Mouse (Mus musculus) heart, postnatal 0 days (tissue): Measurements from ENCODE around the gene Mvb12b.

Experiments
- CTCF ChIP-seq: IDR thresholded peaks from 2 replicates; pipeline ENCODE4 v1.5.1; 2016; ENCODE audit warnings: antibody characterized with exemption, control low read depth, low read depth
- EP300 ChIP-seq: IDR thresholded peaks from 2 replicates; pipeline ENCODE4 v1.6.1; 2016; ENCODE audit warnings: antibody characterized with exemption, low read depth

DNA sequence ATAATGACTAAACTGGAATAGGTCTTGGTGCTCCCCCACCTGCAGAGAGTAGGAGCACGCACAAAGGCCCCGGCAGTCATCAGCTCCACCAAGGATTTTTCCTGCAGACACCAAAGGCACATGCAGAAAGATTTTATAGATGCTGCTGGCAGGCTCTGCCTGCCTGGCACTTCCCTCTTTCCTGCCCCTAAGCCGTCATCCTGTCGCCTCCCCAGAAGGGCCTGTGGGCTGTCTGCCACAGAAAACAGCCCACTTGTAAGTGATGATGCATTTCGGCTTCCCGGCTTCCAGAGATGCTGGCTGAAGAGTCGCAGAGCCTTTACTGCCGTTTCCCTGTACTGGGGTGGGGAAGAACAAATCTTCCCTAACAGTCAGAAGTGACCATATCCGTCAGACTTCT lies 93.3 kb downstream of the Mvb12b start:
- TF ChIP-seq CTCF (no peak), EP300 (no peak)
